Mouse (Mus musculus): ENCODE measurements around the gene 1700030J22Rik. TPM values are rescaled to one million over a fixed set of nuclear protein-coding genes. Genes with fewer than 3 reads are reported as not detected.

1700030J22Rik gene
- polyA plus RNA-seq (2014; fragmentation: Nextera tagmentation; extraction: Ambion mirVana): 2.8 and 3.4 TPM in 2 replicates

- Histone ChIP-seq H3K36me3 (ENCODE audit: control insufficient read depth, insufficient read depth, low read length) (no peaks in the 10 kb centered on the region), H3K27ac (ENCODE audit: low read depth, low read length) (no peak within 1 kb of the TSS), H3K4me1 (ENCODE audit: control insufficient read depth, insufficient read depth, low read length) (no peaks in the 10 kb centered on the region), H3K9me3 (ENCODE audit: control insufficient read depth, low read length) (no peaks in the 10 kb centered on the region), H3K9ac (ENCODE audit: low read length) (0 out of 2 replicates have a peak within 1 kb of the TSS, but pooled peaks have one; percentile 23), H3K4me2 (ENCODE audit: low read depth) (peak within 1 kb of the TSS; percentile 59), H3K4me3 (ENCODE audit: low read depth, low read length) (peak within 1 kb of the TSS; percentile 53), H3K27me3 (ENCODE audit: control insufficient read depth, insufficient read depth, low read length) (no peaks in the 10 kb centered on the region)
- DNase-seq (ENCODE audit: low spot score): peak; percentile 99
- ATAC-seq (ENCODE audit: insufficient read depth, low FRiP score, low TSS enrichment): peak; percentile 99
- under 1% methylated on average over 46 of the region's 46 CpGs for WGBS
These were observed at the start of gene 1700030J22Rik for GRCm38 (mm10) chr8:116978631-116979256. TSS of gene 1700030J22Rik (minus strand) at chr8:116978959.

GRCm38 (mm10) chr8:117027601-117028000, 48.8 kb upstream of the 1700030J22Rik start:
- no peaks in the 10 kb centered on the region for H3K9me3 ChIP-seq (ENCODE audit: control insufficient read depth, low read length)
- no peak for DNase-seq (ENCODE audit: low spot score)
- no peak overlapping the region for H3K4me2 ChIP-seq (ENCODE audit: low read depth)
- no peaks in the 10 kb centered on the region for H3K36me3 ChIP-seq (ENCODE audit: control insufficient read depth, insufficient read depth, low read length)
- no peaks in the 10 kb centered on the region for H3K4me1 ChIP-seq (ENCODE audit: control insufficient read depth, insufficient read depth, low read length)
- H3K27ac ChIP-seq (ENCODE audit: low read depth, low read length): no peak overlapping the region
- no peak for ATAC-seq (ENCODE audit: insufficient read depth, low FRiP score, low TSS enrichment)
- no peaks in the 10 kb centered on the region for H3K27me3 ChIP-seq (ENCODE audit: control insufficient read depth, insufficient read depth, low read length)
- no peak overlapping the region for H3K4me3 ChIP-seq (ENCODE audit: low read depth, low read length)
- H3K9ac ChIP-seq (ENCODE audit: low read length): no peak overlapping the region
- WGBS: 87% methylated on average over 5 of the region's 5 CpGs

GRCm38 (mm10) chr8:117022297-117022993, 43.7 kb upstream of the 1700030J22Rik start:
- Histone ChIP-seq H3K4me1 (ENCODE audit: control insufficient read depth, insufficient read depth, low read length) (no peaks in the 10 kb centered on the region), H3K9ac (ENCODE audit: low read length) (no peak overlapping the region), H3K4me3 (ENCODE audit: low read depth, low read length) (no peak overlapping the region), H3K4me2 (ENCODE audit: low read depth) (no peak overlapping the region), H3K27ac (ENCODE audit: low read depth, low read length) (no peak overlapping the region), H3K27me3 (ENCODE audit: control insufficient read depth, insufficient read depth, low read length) (no peaks in the 10 kb centered on the region), H3K36me3 (ENCODE audit: control insufficient read depth, insufficient read depth, low read length) (no peaks in the 10 kb centered on the region), H3K9me3 (ENCODE audit: control insufficient read depth, low read length) (no peaks in the 10 kb centered on the region)
- DNase-seq (ENCODE audit: low spot score): no peak
- no peak for ATAC-seq (ENCODE audit: insufficient read depth, low FRiP score, low TSS enrichment)
- 82% methylated on average over 1 of the region's 1 CpGs for WGBS

GRCm38 (mm10) chr8:117019323-117020275, 40.8 kb upstream of the 1700030J22Rik start:
- Histone ChIP-seq H3K4me3 (ENCODE audit: low read depth, low read length) (no peak overlapping the region), H3K27ac (ENCODE audit: low read depth, low read length) (no peak overlapping the region), H3K9me3 (ENCODE audit: control insufficient read depth, low read length) (no peaks in the 10 kb centered on the region), H3K4me1 (ENCODE audit: control insufficient read depth, insufficient read depth, low read length) (no peaks in the 10 kb centered on the region), H3K36me3 (ENCODE audit: control insufficient read depth, insufficient read depth, low read length) (no peaks in the 10 kb centered on the region), H3K4me2 (ENCODE audit: low read depth) (no peak overlapping the region), H3K27me3 (ENCODE audit: control insufficient read depth, insufficient read depth, low read length) (no peaks in the 10 kb centered on the region), H3K9ac (ENCODE audit: low read length) (no peak overlapping the region)
- WGBS: 85% methylated on average over 18 of the region's 18 CpGs
- ATAC-seq (ENCODE audit: insufficient read depth, low FRiP score, low TSS enrichment) (no peak), DNase-seq (ENCODE audit: low spot score) (no peak)

DNA sequence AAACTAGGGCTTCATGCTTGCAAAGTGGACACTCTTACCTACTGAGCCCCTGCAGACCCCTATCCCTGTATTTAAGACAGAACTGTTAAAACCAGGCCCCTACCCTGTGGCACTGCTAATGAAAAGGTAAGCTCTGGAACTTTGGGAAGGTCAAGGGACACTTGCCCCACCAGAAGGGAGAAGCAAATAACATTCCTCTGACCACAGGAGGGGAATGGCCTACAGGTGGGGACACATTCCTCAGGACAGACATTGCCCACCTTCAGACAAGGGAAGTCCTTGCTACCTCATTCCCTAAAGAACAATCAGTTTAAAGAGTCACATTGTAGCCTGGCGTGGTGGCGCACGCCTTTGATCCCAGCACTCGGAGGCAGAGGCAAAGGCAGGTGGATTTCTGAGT, 39.1 kb upstream of the 1700030J22Rik start:
- Histone ChIP-seq H3K9ac (ENCODE audit: low read length) (no peak overlapping the region), H3K4me1 (ENCODE audit: control insufficient read depth, insufficient read depth, low read length) (no peaks in the 10 kb centered on the region), H3K27me3 (ENCODE audit: control insufficient read depth, insufficient read depth, low read length) (no peaks in the 10 kb centered on the region), H3K36me3 (ENCODE audit: control insufficient read depth, insufficient read depth, low read length) (no peaks in the 10 kb centered on the region), H3K27ac (ENCODE audit: low read depth, low read length) (no peak overlapping the region), H3K4me3 (ENCODE audit: low read depth, low read length) (no peak overlapping the region), H3K4me2 (ENCODE audit: low read depth) (no peak overlapping the region), H3K9me3 (ENCODE audit: control insufficient read depth, low read length) (no peaks in the 10 kb centered on the region)
- ATAC-seq (ENCODE audit: insufficient read depth, low FRiP score, low TSS enrichment): no peak
- DNase-seq (ENCODE audit: low spot score): no peak
- 80% methylated on average over 4 of the region's 4 CpGs for WGBS

- Histone ChIP-seq H3K36me3 (ENCODE audit: control insufficient read depth, insufficient read depth, low read length) (no peaks in the 10 kb centered on the region), H3K27ac (ENCODE audit: low read depth, low read length) (no peak overlapping the region), H3K4me1 (ENCODE audit: control insufficient read depth, insufficient read depth, low read length) (no peaks in the 10 kb centered on the region), H3K9ac (ENCODE audit: low read length) (no peak overlapping the region), H3K4me3 (ENCODE audit: low read depth, low read length) (no peak overlapping the region), H3K4me2 (ENCODE audit: low read depth) (no peak overlapping the region), H3K9me3 (ENCODE audit: control insufficient read depth, low read length) (no peaks in the 10 kb centered on the region), H3K27me3 (ENCODE audit: control insufficient read depth, insufficient read depth, low read length) (no peaks in the 10 kb centered on the region)
- no peak for DNase-seq (ENCODE audit: low spot score)
- WGBS: 24% methylated on average over 8 of the region's 8 CpGs
- no peak for ATAC-seq (ENCODE audit: insufficient read depth, low FRiP score, low TSS enrichment)
These were observed 38.2 kb upstream of the 1700030J22Rik start for GRCm38 (mm10) chr8:117017006-117017405.

DNA sequence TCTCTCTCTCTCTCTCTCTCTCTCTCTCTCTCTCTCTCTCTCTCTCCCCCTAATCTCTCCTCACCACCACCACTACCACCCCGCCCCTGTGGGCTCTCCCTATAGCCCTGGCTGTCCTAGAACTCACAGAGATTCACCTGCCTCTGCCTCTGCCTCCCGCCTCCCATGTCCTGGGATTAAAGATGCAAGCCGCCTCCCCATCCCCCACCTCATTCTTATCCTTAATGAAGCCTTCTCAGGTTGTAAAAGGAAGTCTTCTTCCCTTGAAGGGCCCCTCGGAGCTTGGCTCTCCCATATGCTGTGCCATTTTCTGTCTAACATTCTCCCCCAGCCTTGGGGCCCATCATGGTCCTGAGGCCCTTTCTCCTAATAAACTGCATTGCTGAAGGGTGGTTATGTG, 36.9 kb upstream of the 1700030J22Rik start:
- no peak for DNase-seq (ENCODE audit: low spot score)
- WGBS: 65% methylated on average over 4 of the region's 4 CpGs
- no peak overlapping the region for H3K27ac ChIP-seq (ENCODE audit: low read depth, low read length)
- H3K4me3 ChIP-seq (ENCODE audit: low read depth, low read length): no peak overlapping the region
- no peaks in the 10 kb centered on the region for H3K9me3 ChIP-seq (ENCODE audit: control insufficient read depth, low read length)
- no peak overlapping the region for H3K9ac ChIP-seq (ENCODE audit: low read length)
- no peak overlapping the region for H3K4me2 ChIP-seq (ENCODE audit: low read depth)
- H3K36me3 ChIP-seq (ENCODE audit: control insufficient read depth, insufficient read depth, low read length): no peaks in the 10 kb centered on the region
- no peaks in the 10 kb centered on the region for H3K27me3 ChIP-seq (ENCODE audit: control insufficient read depth, insufficient read depth, low read length)
- no peaks in the 10 kb centered on the region for H3K4me1 ChIP-seq (ENCODE audit: control insufficient read depth, insufficient read depth, low read length)
- ATAC-seq (ENCODE audit: insufficient read depth, low FRiP score, low TSS enrichment): no peak

- Histone ChIP-seq H3K9ac (ENCODE audit: low read length) (no peak overlapping the region), H3K9me3 (ENCODE audit: control insufficient read depth, low read length) (no peaks in the 10 kb centered on the region), H3K36me3 (ENCODE audit: control insufficient read depth, insufficient read depth, low read length) (no peaks in the 10 kb centered on the region), H3K4me2 (ENCODE audit: low read depth) (no peak overlapping the region), H3K4me3 (ENCODE audit: low read depth, low read length) (no peak overlapping the region), H3K27me3 (ENCODE audit: control insufficient read depth, insufficient read depth, low read length) (no peaks in the 10 kb centered on the region), H3K27ac (ENCODE audit: low read depth, low read length) (no peak overlapping the region), H3K4me1 (ENCODE audit: control insufficient read depth, insufficient read depth, low read length) (no peaks in the 10 kb centered on the region)
- WGBS: 91% methylated on average over 9 of the region's 9 CpGs
- ATAC-seq (ENCODE audit: insufficient read depth, low FRiP score, low TSS enrichment): no peak
- no peak for DNase-seq (ENCODE audit: low spot score)
These were observed 32.6 kb upstream of the 1700030J22Rik start for GRCm38 (mm10) chr8:117011366-117011765.
